ENCODE assay signal across 8 mouse cellular contexts in genomic region chr8:106337852-106338521, GRCm38 (mm10). TPM values are rescaled to one million over a fixed set of nuclear protein-coding genes. Genes with fewer than 3 reads are reported as not detected.
DNase-seq lines count a peak whose midpoint lies in the region; ATAC-seq lines count a peak whose summit lies in the region.

Gene Smpd3, minus strand, starts transcription at chr8:106337988.

- peaks cover 9% of the 10 kb centered on the region for H3K4me1 ChIP-seq in intestine, embryonic 14.5 days (replicated peaks; ENCODE audit: control insufficient read depth, insufficient read depth, low read length)

- 0 out of 2 replicates have a peak within 1 kb of the TSS, but pooled peaks have one; percentile 51 for H3K27ac ChIP-seq in intestine, embryonic 14.5 days (ENCODE audit: low read depth)

- intact Hi-C loops in left cerebral cortex, postnatal 14 days (cut with DNase I) = loop anchor here (5.0 kb wide), 2 partner anchors 64 to 66 kb away; no protein-coding TSS in a partner anchor

- H3K36me3 ChIP-seq in intestine, embryonic 14.5 days (ENCODE audit: control insufficient read depth, insufficient read depth, low read length) = no peaks in the 10 kb centered on the region

- H3K27me3 ChIP-seq in intestine, embryonic 14.5 days (replicated peaks; ENCODE audit: control insufficient read depth, insufficient read depth, low read length) = peaks cover 24% of the 10 kb centered on the region

- H3K4me3 ChIP-seq in intestine, embryonic 14.5 days (ENCODE audit: low read depth, low read length) = peak within 1 kb of the TSS; percentile 56

- peak; percentile 100 for ATAC-seq in intestine, embryonic 14.5 days (replicated peaks; ENCODE audit: low FRiP score, low TSS enrichment, low read depth)

- peak within 1 kb of the TSS; percentile 53 for H3K4me2 ChIP-seq in intestine, embryonic 14.5 days (ENCODE audit: low read length)

- H3K9me3 ChIP-seq in intestine, embryonic 14.5 days (ENCODE audit: control insufficient read depth, low read length) = no peaks in the 10 kb centered on the region

- DNase-seq in adrenal gland, adult 18-20 months (ENCODE audit: low spot score in 2 of 2) = peak; percentile 94 to 96
- DNase-seq in embryo, embryonic 11 days = peak; percentile 99
- peak; percentile 98 for DNase-seq in gastrocnemius, postnatal 25 days
- peak; percentile 99 for DNase-seq in intestine, embryonic 14.5 days (ENCODE audit: low spot score)
- peak; percentile 99 for DNase-seq in left cerebral cortex, postnatal 14 days (ENCODE audit: low spot score in 2 of 2)
- peak; percentile 100 for DNase-seq in mesoderm, embryonic 11.5 days (ENCODE audit: low read depth, low spot score)
- peak; percentile 99 to 100 for DNase-seq in right cerebral cortex, postnatal 36 days (ENCODE audit: low spot score in 2 of 2)
- peak; percentile 99 for DNase-seq in yolk sac, embryonic 10.5 days (ENCODE audit: low spot score)

- under 1% methylated on average over 45 of the region's 45 CpGs for WGBS in intestine, embryonic 14.5 days

- H3K9ac ChIP-seq in intestine, embryonic 14.5 days (ENCODE audit: low read length) = peak within 1 kb of the TSS; percentile 44

RNA-seq across cellular contexts. Expression of gene Smpd3, which starts in this region (rescaled TPM):
- 10 to 100 TPM in 1 of 2 experiments, 1 to 10 TPM in 1; 6.8 to 11.3 TPM for total RNA-seq in adrenal gland, adult 18-20 months (2021)
- 1 to 10 TPM in 1 of 2 experiments, under 1 TPM in 1; 0.84 to 1.1 TPM for total RNA-seq in gastrocnemius, postnatal 25 days (2021)
- polyA plus RNA-seq in intestine, embryonic 14.5 days (2014; fragmentation: Nextera tagmentation; extraction: Ambion mirVana) = 20.0 and 20.4 TPM in 2 replicates
- total RNA-seq in left cerebral cortex, postnatal 14 days (2021) = 10 to 100 TPM; 85.0 to 87.5 TPM

Comparison
In these comparisons a context has a peak if more than half of its experiments do, and no peak if none do; other contexts are left out.
1. Peak in every context shown above with its lines: DNase-seq, ATAC-seq, H3K4me3 ChIP-seq and H3K27ac ChIP-seq.
2. RNA of gene Smpd3 (total RNA-seq): 85.0 to 87.5 TPM in left cerebral cortex, postnatal 14 days; 6.8 to 11.3 TPM in adrenal gland, adult 18-20 months and 0.84 to 1.1 TPM in gastrocnemius, postnatal 25 days; every median in the first group is over 4 times any median in the second.